Mouse (Mus musculus) MEL (cell line): ENCODE measurements at regions not wholly inside any gene's neighbourhood (a gene's known extent, or its start where the extent isn't known, plus 50 kb on each side); places are given as distances from the start of the nearest gene placed in this dataset.

Experiments used
- EP300 ChIP-seq, 2 experiments: IDR thresholded peaks; 2 replicates each; pipeline ENCODE4 v1.6.1; 2011; ENCODE audit warnings: improper control_type of control experiment in 2 of 2, low read length in 2 of 2, low read depth in 1 of 2, mild to moderate bottlenecking in 1 of 2
- MAFK ChIP-seq: IDR thresholded peaks from 2 replicates; pipeline ENCODE4 v1.6.1; 2011; ENCODE audit warnings: low read depth, mild to moderate bottlenecking, low read length, improper control_type of control experiment, borderline replicate concordance
- MAX ChIP-seq: IDR thresholded peaks from 2 replicates; pipeline ENCODE4 v1.6.1; 2011; ENCODE audit warnings: low read length, improper control_type of control experiment
- MEF2A ChIP-seq: IDR thresholded peaks from 2 replicates; pipeline ENCODE4 v1.6.1; 2014; ENCODE audit warnings: low read depth, mild to moderate bottlenecking, inconsistent platforms, low read length, improper control_type of control experiment; ENCODE audit not compliant: poor library complexity, insufficient replicate concordance, severe bottlenecking; ENCODE audit errors: extremely low read depth
- POLR2A ChIP-seq, 2 experiments: IDR thresholded peaks; 2 replicates each; pipeline ENCODE4 v1.6.1; 2011 to 2012; ENCODE audit warnings: low read length in 2 of 2, mild to moderate bottlenecking in 2 of 2, control low read depth in 1 of 2, improper control_type of control experiment in 1 of 2, low read depth in 1 of 2, moderate library complexity in 1 of 2; ENCODE audit not compliant: control insufficient read depth in 1 of 2, insufficient read depth in 1 of 2, poor library complexity in 1 of 2
- TAL1 ChIP-seq: IDR thresholded peaks from 2 replicates; pipeline ENCODE4 v1.6.1; 2012; ENCODE audit warnings: mild to moderate bottlenecking, inconsistent platforms, low read length, moderate library complexity, mixed read lengths
- TCF12 ChIP-seq: IDR thresholded peaks from 2 replicates; pipeline ENCODE4 v1.6.1; 2014; ENCODE audit warnings: low read depth, mild to moderate bottlenecking, inconsistent platforms, low read length, improper control_type of control experiment, moderate library complexity

- TF ChIP-seq MEF2A, result no peak
- TF ChIP-seq POLR2A (IDR thresholded peaks at IDR 0.05; ENCODE audit: control insufficient read depth in 1 of 2, insufficient read depth in 1 of 2, low read depth in 1 of 2, low read length in 2 of 2, poor library complexity in 1 of 2), result no peak
- no peak for TF ChIP-seq EP300 (IDR thresholded peaks at IDR 0.05; ENCODE audit: low read depth in 1 of 2, low read length in 2 of 2)
- TF ChIP-seq MAX, result no peak
- no peak for TF ChIP-seq TCF12
- TF ChIP-seq MAFK, result no peak
- no peak for TF ChIP-seq TAL1
These were observed 357.7 kb upstream of the Got2 start for GRCm38 (mm10) chr8:96246017-96246416.
